Mouse (Mus musculus) activated CD4-positive, CD25-positive, alpha-beta regulatory T cell (primary cell): ENCODE data around the gene Vax2. TPM values are rescaled to one million over a fixed set of nuclear protein-coding genes. Genes with fewer than 3 reads are reported as not detected.

Experiments
- polyA plus RNA-seq, 2 experiments: library from polyadenylated mRNA; unstranded; fragments of 100-300 nt; shearing (Covaris generic); gene quantifications; one replicate each; pipeline ENCODE4 v1.2.1; 2017

Gene Vax2
- polyA plus RNA-seq, result 1 to 10 TPM in 1 of 2 experiments, under 1 TPM in 1; 0.79 to 5.5 TPM

GRCm38 (mm10) chr6:83711067-83711675 lies at the start of gene Vax2:
Gene Vax2, plus strand, starts transcription at chr6:83711264.

DNA sequence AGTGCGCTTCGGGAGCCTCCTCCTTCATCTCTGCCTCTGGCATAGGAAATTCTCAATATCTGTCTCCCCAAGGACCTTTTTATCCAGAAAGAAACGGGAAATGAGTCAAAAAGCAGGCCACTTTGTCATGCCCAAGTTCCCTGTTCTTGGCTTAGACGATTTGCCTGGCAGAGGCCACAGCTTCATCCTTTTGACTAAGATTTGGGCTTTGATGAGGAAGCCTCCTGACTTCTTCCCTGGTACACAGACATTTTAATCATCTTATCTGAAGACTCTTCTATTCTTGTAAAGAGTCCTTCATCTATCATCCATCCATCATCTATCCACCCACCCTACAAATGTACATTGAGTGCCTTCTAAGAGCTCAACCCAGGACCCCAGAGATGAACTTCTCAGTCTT lies 33.3 kb upstream of the Vax2 start, which contains the start of gene Cd207:
Gene Cd207 (minus strand): TSS at position 101 of the 400 bp plus-strand sequence.

DNA sequence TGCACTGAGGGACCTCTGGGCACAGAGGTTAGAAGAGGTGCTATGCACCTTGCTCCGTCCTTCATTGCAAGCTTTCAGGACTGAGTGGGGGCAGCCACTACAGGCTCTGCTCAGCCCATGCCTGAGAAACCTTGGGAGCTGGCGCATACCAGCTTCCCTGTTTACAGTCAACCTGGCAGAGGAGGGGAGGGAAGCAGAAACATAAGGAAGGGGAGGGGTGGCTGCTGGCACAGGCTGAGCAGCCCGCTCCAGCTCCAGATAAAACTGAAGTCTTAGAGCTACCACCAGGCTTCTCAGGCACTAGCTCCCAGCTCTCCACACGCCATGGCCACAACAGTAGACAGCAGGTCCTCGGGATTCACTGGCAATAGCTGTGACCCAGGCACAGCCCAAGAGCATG lies 31.7 kb downstream of the Vax2 start, which contains the start of gene Atp6v1b1:
Gene Atp6v1b1 (plus strand): TSS at position 230 of the 400 bp plus-strand sequence.

GRCm38 (mm10) chr6:83762344-83762743 lies 51.3 kb downstream of the Vax2 start, which contains the start of gene Ankrd53:
Gene Ankrd53, plus strand, starts transcription at chr6:83762644.

GRCm38 (mm10) chr6:83775638-83776293 lies 64.7 kb downstream of the Vax2 start, which contains the start of gene Tex261:
Gene Tex261, minus strand, starts transcription at chr6:83775813.

Other genes starting within 250 kb of the Vax2 start
- 10 to 100 TPM; 88.8 to 89.1 TPM for gene Dguok, start 204.3 kb upstream of the Vax2 start, polyA plus RNA-seq
- gene Actg2, start 175.0 kb upstream of the Vax2 start, polyA plus RNA-seq, result 10 to 100 TPM; 16.3 to 18.2 TPM
- 10 to 100 TPM; 26.0 to 33.6 TPM for gene Stambp, start 138.5 kb upstream of the Vax2 start, polyA plus RNA-seq
- under 1 TPM in 1 of 2 experiments, not detected in 1; 0.14 TPM for gene Clec4f, start 55.1 kb upstream of the Vax2 start, polyA plus RNA-seq
- gene Cd207, start 33.4 kb upstream of the Vax2 start, polyA plus RNA-seq, result not detected
- gene Atp6v1b1, start 31.7 kb downstream of the Vax2 start, polyA plus RNA-seq, result not detected
- not detected for gene Ankrd53, start 51.4 kb downstream of the Vax2 start, polyA plus RNA-seq
- 100 to 1,000 TPM in 1 of 2 experiments, 10 to 100 TPM in 1; 91.3 to 113 TPM for gene Tex261, start 64.5 kb downstream of the Vax2 start, polyA plus RNA-seq
- gene Nagk, start 83.7 kb downstream of the Vax2 start, polyA plus RNA-seq, result 10 to 100 TPM; 17.5 to 19.9 TPM
- 10 to 100 TPM; 24.1 to 28.0 TPM for gene Paip2b, start 120.5 kb downstream of the Vax2 start, polyA plus RNA-seq
- gene Zfp638, start 155.8 kb downstream of the Vax2 start, polyA plus RNA-seq, result 10 to 100 TPM; 89.9 to 91.3 TPM